ENCODE assay signal across 22 mouse cellular contexts in the genomic region with DNA sequence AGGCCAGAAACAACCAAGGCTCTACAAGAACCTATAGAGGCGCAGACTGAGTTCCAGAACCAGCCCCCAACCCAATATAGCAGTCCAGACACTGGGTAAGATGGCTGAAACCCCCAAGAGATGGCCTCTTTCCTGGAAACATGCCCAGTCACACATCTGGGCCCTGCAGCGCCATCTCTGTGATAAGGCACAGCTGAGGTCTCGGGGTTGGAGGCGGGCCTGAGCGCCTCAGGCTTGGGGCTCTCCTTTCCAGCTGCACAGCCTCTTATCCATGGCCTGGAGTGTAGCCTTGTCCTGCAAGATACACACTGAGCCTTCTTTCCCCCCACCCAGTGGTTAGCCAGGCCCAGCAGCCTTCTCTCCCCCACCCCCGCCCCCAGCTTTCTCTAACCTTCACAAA. TPM values are rescaled to one million over a fixed set of nuclear protein-coding genes. Genes with fewer than 3 reads are reported as not detected.
A peak's percentile ranks its signal among the peaks of the same experiment; 100 is the strongest.
DNase-seq lines count a peak whose midpoint lies in the region; ATAC-seq and TF ChIP-seq lines count a peak whose summit lies in the region.
"Had no signal": no experiment of that assay in that cellular context is flagged by ENCODE, and none has a peak within 500 bp of the region (broad histone marks: within the 10 kb centered on the region; RNA-seq: fewer than 3 reads in every experiment).

No protein-coding gene starts in this region.

- H3K4me2 ChIP-seq in liver, postnatal 0 days (ENCODE audit: low read depth, low read length) = no peak overlapping the region
- H3K4me2 ChIP-seq: embryonic facial prominence, embryonic 15.5 days; forebrain, embryonic 13.5 days; limb, embryonic 12.5 days had no signal

- no peaks in the 10 kb centered on the region for H3K79me2 ChIP-seq in MEL (ENCODE audit: control insufficient read depth, insufficient read depth, low read length, poor library complexity)

- TF ChIP-seq RAD21 in MEL (IDR thresholded peaks at IDR 0.05; ENCODE audit: low read depth, low read length) = no peak

- intact Hi-C loops in heart, postnatal 25 days (cut with DNase I) = no loop called here

- H3K36me3 ChIP-seq in heart, embryonic 10.5 days = peaks cover 36% of the 10 kb centered on the region
- H3K36me3 ChIP-seq in MEL (ENCODE audit: control insufficient read depth in 1 of 2, insufficient read depth in 2 of 2, low read length in 2 of 2) = no peaks in the 10 kb centered on the region
- H3K36me3 ChIP-seq in liver, postnatal 0 days (replicated peaks; ENCODE audit: insufficient read depth, low read length) = peaks cover 21% of the 10 kb centered on the region

- WGBS in heart, embryonic 10.5 days = 72% methylated on average over 6 of the region's 6 CpGs
- WGBS in liver, postnatal 0 days (ENCODE audit: insufficient replicate concordance) = 77% methylated on average over 6 of the region's 6 CpGs

- peak overlapping the region; percentile 67 for H3K27ac ChIP-seq in heart, embryonic 10.5 days
- no peak overlapping the region for H3K27ac ChIP-seq in MEL (ENCODE audit: control insufficient read depth, low read depth, low read length)
- peak overlapping the region; percentile 49; the same call in 1 of the 2 replicates for H3K27ac ChIP-seq in liver, postnatal 0 days (ENCODE audit: low read depth)
- H3K27ac ChIP-seq: embryonic facial prominence, embryonic 15.5 days; forebrain, embryonic 13.5 days; layer of hippocampus, adult 2 months; limb, embryonic 12.5 days had no signal

- TF ChIP-seq CTCF in MEL (IDR thresholded peaks at IDR 0.05 in 2 of 3, conservative IDR thresholded peaks at IDR 0.05 in 1 of 3; ENCODE audit: control insufficient read depth in 1 of 3, insufficient read depth in 1 of 3, low read depth in 2 of 3, low read length in 3 of 3, poor library complexity in 1 of 3, severe bottlenecking in 1 of 3) = no peak
- TF ChIP-seq CTCF in liver, postnatal 0 days (IDR thresholded peaks at IDR 0.05; ENCODE audit: low read depth) = no peak

- H3K4me1 ChIP-seq in heart, embryonic 10.5 days = peaks cover 17% of the 10 kb centered on the region
- H3K4me1 ChIP-seq in MEL (ENCODE audit: control insufficient read depth in 1 of 2, insufficient read depth in 2 of 2, low read length in 2 of 2) = no peaks in the 10 kb centered on the region
- peaks cover 5% of the 10 kb centered on the region for H3K4me1 ChIP-seq in liver, postnatal 0 days (ENCODE audit: insufficient read depth)
- H3K4me1 ChIP-seq: embryonic facial prominence, embryonic 15.5 days; forebrain, embryonic 13.5 days; limb, embryonic 12.5 days had no signal

- TF ChIP-seq EP300 in MEL (IDR thresholded peaks at IDR 0.05; ENCODE audit: low read depth in 1 of 2, low read length in 2 of 2) = 0 out of 4 replicates have a peak, but pooled peaks of 1 of the 2 experiments have one; percentile 14
- TF ChIP-seq EP300 in liver, postnatal 0 days (IDR thresholded peaks at IDR 0.05; ENCODE audit: low read depth) = 0 out of 2 replicates have a peak, but pooled peaks have one; percentile 12

- H3K9me3 ChIP-seq in heart, embryonic 10.5 days = 0 out of 2 replicates have a peak, but pooled peaks cover 4% of the 10 kb centered on the region
- H3K9me3 ChIP-seq in MEL (replicated peaks; ENCODE audit: insufficient read depth, low read length) = no peaks in the 10 kb centered on the region
- no peaks in the 10 kb centered on the region for H3K9me3 ChIP-seq in liver, postnatal 0 days (ENCODE audit: low read length)
- H3K9me3 ChIP-seq: embryonic facial prominence, embryonic 15.5 days; forebrain, embryonic 13.5 days; limb, embryonic 12.5 days had no signal

- TF ChIP-seq POLR2A in MEL (IDR thresholded peaks at IDR 0.05; ENCODE audit: control insufficient read depth in 1 of 2, insufficient read depth in 1 of 2, low read depth in 1 of 2, low read length in 2 of 2, poor library complexity in 1 of 2) = no peak

- no peaks in the 10 kb centered on the region for H3K27me3 ChIP-seq in heart, embryonic 10.5 days (ENCODE audit: insufficient read depth, poor library complexity, severe bottlenecking)
- no peaks in the 10 kb centered on the region for H3K27me3 ChIP-seq in MEL (ENCODE audit: control insufficient read depth in 1 of 2, insufficient read depth in 2 of 2, low read length in 2 of 2)
- H3K27me3 ChIP-seq in liver, postnatal 0 days (ENCODE audit: insufficient read depth, low read length) = no peaks in the 10 kb centered on the region
- H3K27me3 ChIP-seq: CH12.LX; embryonic facial prominence, embryonic 15.5 days; forebrain, embryonic 13.5 days; limb, embryonic 12.5 days; megakaryocyte, embryonic 14.5 days had no signal

- peak; percentile 93 for ATAC-seq in liver, postnatal 0 days
- ATAC-seq in CD4-positive, CD25-positive, alpha-beta regulatory T cell, adult 4 months = no peak
- ATAC-seq: forebrain, embryonic 13.5 days; lung, postnatal 0 days had no signal

- H3K4me3 ChIP-seq in heart, embryonic 10.5 days = no peak overlapping the region; the same call in 1 of the 2 replicates
- H3K4me3 ChIP-seq in MEL (ENCODE audit: control insufficient read depth in 1 of 2, insufficient read depth in 1 of 2, low read depth in 2 of 2, low read length in 2 of 2) = no peak overlapping the region
- H3K4me3 ChIP-seq in liver, postnatal 0 days (ENCODE audit: low read depth, low read length) = no peak overlapping the region
- H3K4me3 ChIP-seq: embryonic facial prominence, embryonic 15.5 days; forebrain, embryonic 13.5 days; layer of hippocampus, adult 2 months; limb, embryonic 12.5 days had no signal

- DNase-seq in heart, embryonic 10.5 days (ENCODE audit: low spot score) = peak; percentile 93
- DNase-seq in heart, postnatal 25 days (ENCODE audit: low spot score) = no peak
- DNase-seq in MEL (ENCODE audit: low read depth, low spot score) (peak; percentile 34), liver (peak; percentile 86)
- DNase-seq in liver, postnatal 0 days = peak; percentile 53
- DNase-seq in left cerebral cortex, adult 8-10 months (ENCODE audit: low spot score in 2 of 2) = no peak
- DNase-seq in thymus, postnatal 10 days (ENCODE audit: low spot score in 2 of 2) = no peak
- DNase-seq: adrenal gland, postnatal 25 days; cerebellum, adult 9-10 months; embryo, embryonic 11 days; gastrocnemius, postnatal 14 days; heart, postnatal 4 days; kidney, adult 9 months; right cerebral cortex, adult 18-20 months had no signal

- H3K9ac ChIP-seq in MEL (ENCODE audit: control insufficient read depth, low read depth, low read length, poor library complexity, severe bottlenecking) = no peak overlapping the region
- no peak overlapping the region for H3K9ac ChIP-seq in liver, postnatal 0 days (replicated peaks)
- H3K9ac ChIP-seq: embryonic facial prominence, embryonic 15.5 days; forebrain, embryonic 13.5 days; limb, embryonic 12.5 days had no signal

RNA-seq across cellular contexts. Expression of gene Spout1, which starts 7.0 kb away (rescaled TPM):
- 52.1 and 72.0 TPM in 2 replicates for polyA plus RNA-seq in heart, embryonic 10.5 days (2016; fragmentation: Nextera tagmentation; extraction: Ambion mirVana)
- 1 to 10 TPM; 4.5 to 6.1 TPM for total RNA-seq in heart, postnatal 25 days (2021)
- 68.0 and 83.6 TPM in 2 replicates for total RNA-seq in MEL (2012; rRNA removed)
- 100 to 1,000 TPM; 103 to 220 TPM for polyA plus RNA-seq in MEL (2012; ENCODE audit: insufficient read depth in 1 of 2, insufficient read length in 2 of 2, low read depth in 1 of 2, low replicate concordance in 2 of 2, missing spikeins in 1 of 2)
- 12.8 and 13.7 TPM in 2 replicates for polyA plus RNA-seq in liver, postnatal 0 days (2015; fragmentation: Nextera tagmentation; extraction: Ambion mirVana)
- total RNA-seq in left cerebral cortex, adult 8-10 months (2022) = 10 to 100 TPM; 30.7 to 36.2 (median 31.6) TPM
- polyA plus RNA-seq in CD4-positive, CD25-positive, alpha-beta regulatory T cell, adult 4 months (2017; shearing (Covaris generic)) = 10 to 100 TPM; 30.2 to 50.9 TPM

RNA-seq across cellular contexts. Expression of gene Endog, which starts 14.0 kb away (rescaled TPM):
- 31.3 and 32.5 TPM in 2 replicates for polyA plus RNA-seq in heart, embryonic 10.5 days (2016; fragmentation: Nextera tagmentation; extraction: Ambion mirVana)
- total RNA-seq in heart, postnatal 25 days (2021) = 100 to 1,000 TPM in 1 of 2 experiments, 10 to 100 TPM in 1; 93.8 to 100 TPM
- 27.2 and 27.9 TPM in 2 replicates for total RNA-seq in MEL (2012; rRNA removed)
- polyA plus RNA-seq in MEL (2012; ENCODE audit: insufficient read depth in 1 of 2, insufficient read length in 2 of 2, low read depth in 1 of 2, low replicate concordance in 2 of 2, missing spikeins in 1 of 2) = 10 to 100 TPM in 1 of 2 experiments, not detected in 1; 19.4 TPM
- polyA plus RNA-seq in liver, postnatal 0 days (2015; fragmentation: Nextera tagmentation; extraction: Ambion mirVana) = 51.2 and 56.3 TPM in 2 replicates
- 10 to 100 TPM; 18.8 to 23.6 (median 22.9) TPM for total RNA-seq in left cerebral cortex, adult 8-10 months (2022)
- 1 to 10 TPM; 1.3 to 2.5 TPM for polyA plus RNA-seq in CD4-positive, CD25-positive, alpha-beta regulatory T cell, adult 4 months (2017; shearing (Covaris generic))

RNA-seq across cellular contexts. Expression of gene Kyat1, which starts 20.4 kb away (rescaled TPM):
- polyA plus RNA-seq in heart, embryonic 10.5 days (2016; fragmentation: Nextera tagmentation; extraction: Ambion mirVana) = 12.8 and 17.2 TPM in 2 replicates
- 10 to 100 TPM; 43.1 to 44.0 TPM for total RNA-seq in heart, postnatal 25 days (2021)
- 9.5 and 10.3 TPM in 2 replicates for total RNA-seq in MEL (2012; rRNA removed)
- 10 to 100 TPM in 1 of 2 experiments, not detected in 1; 14.9 TPM for polyA plus RNA-seq in MEL (2012; ENCODE audit: insufficient read depth in 1 of 2, insufficient read length in 2 of 2, low read depth in 1 of 2, low replicate concordance in 2 of 2, missing spikeins in 1 of 2)
- polyA plus RNA-seq in liver, postnatal 0 days (2015; fragmentation: Nextera tagmentation; extraction: Ambion mirVana) = 32.2 and 32.3 TPM in 2 replicates
- total RNA-seq in left cerebral cortex, adult 8-10 months (2022) = 10 to 100 TPM; 15.3 to 16.8 (median 16.1) TPM
- 10 to 100 TPM in 1 of 2 experiments, 1 to 10 TPM in 1; 9.9 to 13.4 TPM for polyA plus RNA-seq in CD4-positive, CD25-positive, alpha-beta regulatory T cell, adult 4 months (2017; shearing (Covaris generic))

RNA-seq across cellular contexts. Expression of gene Tbc1d13, which starts 51.7 kb away (rescaled TPM):
- 3.9 and 6.8 TPM in 2 replicates for polyA plus RNA-seq in heart, embryonic 10.5 days (2016; fragmentation: Nextera tagmentation; extraction: Ambion mirVana)
- 10 to 100 TPM; 19.9 to 23.0 TPM for total RNA-seq in heart, postnatal 25 days (2021)
- total RNA-seq in MEL (2012; rRNA removed) = 49.1 and 62.4 TPM in 2 replicates
- 10 to 100 TPM in 1 of 2 experiments, not detected in 1; 78.5 TPM for polyA plus RNA-seq in MEL (2012; ENCODE audit: insufficient read depth in 1 of 2, insufficient read length in 2 of 2, low read depth in 1 of 2, low replicate concordance in 2 of 2, missing spikeins in 1 of 2)
- polyA plus RNA-seq in liver, postnatal 0 days (2015; fragmentation: Nextera tagmentation; extraction: Ambion mirVana) = 1.8 and 2.0 TPM in 2 replicates
- total RNA-seq in left cerebral cortex, adult 8-10 months (2022) = 10 to 100 TPM; 46.3 to 59.3 (median 49.1) TPM
- 10 to 100 TPM; 10.9 to 11.3 TPM for polyA plus RNA-seq in CD4-positive, CD25-positive, alpha-beta regulatory T cell, adult 4 months (2017; shearing (Covaris generic))

RNA-seq across cellular contexts. Expression of gene Lrrc8a, which starts 52.2 kb away (rescaled TPM):
- polyA plus RNA-seq in heart, embryonic 10.5 days (2016; fragmentation: Nextera tagmentation; extraction: Ambion mirVana) = 20.2 and 34.4 TPM in 2 replicates
- total RNA-seq in heart, postnatal 25 days (2021) = 10 to 100 TPM; 58.2 to 66.7 TPM
- total RNA-seq in MEL (2012; rRNA removed) = 7.2 and 8.3 TPM in 2 replicates
- polyA plus RNA-seq in MEL (2012; ENCODE audit: insufficient read depth in 1 of 2, insufficient read length in 2 of 2, low read depth in 1 of 2, low replicate concordance in 2 of 2, missing spikeins in 1 of 2) = 1 to 10 TPM in 1 of 2 experiments, not detected in 1; 6.9 TPM
- 18.6 and 20.3 TPM in 2 replicates for polyA plus RNA-seq in liver, postnatal 0 days (2015; fragmentation: Nextera tagmentation; extraction: Ambion mirVana)
- total RNA-seq in left cerebral cortex, adult 8-10 months (2022) = 10 to 100 TPM; 59.1 to 67.0 (median 61.5) TPM
- 10 to 100 TPM; 27.2 to 36.9 TPM for polyA plus RNA-seq in CD4-positive, CD25-positive, alpha-beta regulatory T cell, adult 4 months (2017; shearing (Covaris generic))

Comparison
In these comparisons a context has a peak if more than half of its experiments do, and no peak if none do; other contexts are left out.
1. DNase-seq: peak in heart, embryonic 10.5 days (single experiment), MEL (single experiment), liver (single experiment) and liver, postnatal 0 days (single experiment); none in heart, postnatal 25 days (single experiment), left cerebral cortex, adult 8-10 months (0 of 2) and thymus, postnatal 10 days (0 of 2).